Mouse (Mus musculus) embryo, embryonic 11 days (tissue): Measurements from ENCODE around the gene Fblim1.
A peak's percentile ranks its signal among the peaks of the same experiment; 100 is the strongest.
"Not testable (repeated sequence)": the region's sequence is repeated elsewhere in the genome, so short reads cannot be mapped to it uniquely, and the experiment has no call there.

ENCODE experiments used
- DNase-seq: peaks from one replicate; pipeline ENCODE4 v3.0.0-alpha.2; 2015

The Fblim1 gene

GRCm38 (mm10) chr4:141564209-141564608 lies 41.7 kb downstream of the Fblim1 start:
- DNase-seq, result no peak

- DNase-seq, result no peak
Observed at GRCm38 (mm10) chr4:141562281-141562680, 43.6 kb downstream of the Fblim1 start.

- DNase-seq, result not testable (repeated sequence)
Observed at GRCm38 (mm10) chr4:141561331-141561919, 44.5 kb downstream of the Fblim1 start.

GRCm38 (mm10) chr4:141559898-141560263 lies 46.0 kb downstream of the Fblim1 start:
- peak; percentile 89 for DNase-seq

GRCm38 (mm10) chr4:141559131-141559897 lies 46.6 kb downstream of the Fblim1 start:
- DNase-seq, result peak; percentile 81

GRCm38 (mm10) chr4:141558658-141559057 lies 47.2 kb downstream of the Fblim1 start:
- DNase-seq, result peak; percentile 35

- not testable (repeated sequence) for DNase-seq
Observed at GRCm38 (mm10) chr4:141556163-141556562, 49.7 kb downstream of the Fblim1 start.

- not testable (repeated sequence) for DNase-seq
Observed at GRCm38 (mm10) chr4:141554255-141554865, 51.5 kb downstream of the Fblim1 start.

GRCm38 (mm10) chr4:141552484-141552883 lies 53.4 kb downstream of the Fblim1 start:
- DNase-seq, result peak; percentile 62

GRCm38 (mm10) chr4:141547299-141547698 lies 58.6 kb downstream of the Fblim1 start:
- no peak for DNase-seq

- peak; percentile 95 for DNase-seq
Observed at GRCm38 (mm10) chr4:141546334-141547200, 59.3 kb downstream of the Fblim1 start.

- peak; percentile 100 for DNase-seq
Observed at GRCm38 (mm10) chr4:141545743-141546333, 60.1 kb downstream of the Fblim1 start.

- peak; percentile 78 for DNase-seq
Observed at GRCm38 (mm10) chr4:141545071-141545742, 60.7 kb downstream of the Fblim1 start.

- DNase-seq, result no peak
Observed at GRCm38 (mm10) chr4:141544536-141544935, 61.4 kb downstream of the Fblim1 start.

GRCm38 (mm10) chr4:141543593-141543992 lies 62.3 kb downstream of the Fblim1 start:
- no peak for DNase-seq

- DNase-seq, result peak; percentile 68
Observed at GRCm38 (mm10) chr4:141541851-141542250, 64.0 kb downstream of the Fblim1 start.

GRCm38 (mm10) chr4:141540844-141541243 lies 65.1 kb downstream of the Fblim1 start:
- DNase-seq, result no peak

- no peak for DNase-seq
Observed at GRCm38 (mm10) chr4:141539213-141539767, 66.6 kb downstream of the Fblim1 start.

- peak; percentile 98 for DNase-seq
Observed at GRCm38 (mm10) chr4:141538408-141539212, 67.3 kb downstream of the Fblim1 start, which contains the start of gene Spen. Gene Spen, minus strand, starts transcription at chr4:141538597.

GRCm38 (mm10) chr4:141537706-141538407 lies 68.0 kb downstream of the Fblim1 start:
- peak; percentile 53 for DNase-seq
